Mouse (Mus musculus) lung, postnatal 14 days (tissue): ENCODE data around the gene Cdh22.

Source experiments
- DNase-seq: peaks from one replicate; pipeline ENCODE4 v3.0.0; 2021

Cdh22 gene

GRCm38 (mm10) chr2:165248967-165249366, 14.3 kb upstream of the Cdh22 start:
- no peak for DNase-seq

DNA sequence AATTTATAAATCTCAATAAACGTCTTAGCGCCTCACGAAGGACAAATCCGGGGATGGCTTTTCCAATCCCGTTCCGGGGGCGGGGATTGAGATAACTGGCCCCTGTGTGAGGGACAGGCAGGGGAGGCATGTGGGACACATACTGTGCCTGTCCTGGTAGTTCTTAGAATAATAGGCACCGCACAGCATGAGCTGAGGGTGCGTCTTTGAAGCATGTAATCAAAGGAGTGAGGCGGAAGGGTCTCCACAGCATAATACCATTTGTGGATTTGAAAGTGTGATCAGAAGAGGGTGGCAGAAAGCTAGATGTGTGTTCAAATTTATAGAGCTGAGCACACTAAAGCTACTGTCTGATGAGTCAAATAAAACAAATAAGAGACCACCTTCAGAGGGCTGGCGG, 11.7 kb upstream of the Cdh22 start:
- DNase-seq: no peak

GRCm38 (mm10) chr2:165243122-165243720, 8.6 kb upstream of the Cdh22 start:
- DNase-seq: no peak

DNA sequence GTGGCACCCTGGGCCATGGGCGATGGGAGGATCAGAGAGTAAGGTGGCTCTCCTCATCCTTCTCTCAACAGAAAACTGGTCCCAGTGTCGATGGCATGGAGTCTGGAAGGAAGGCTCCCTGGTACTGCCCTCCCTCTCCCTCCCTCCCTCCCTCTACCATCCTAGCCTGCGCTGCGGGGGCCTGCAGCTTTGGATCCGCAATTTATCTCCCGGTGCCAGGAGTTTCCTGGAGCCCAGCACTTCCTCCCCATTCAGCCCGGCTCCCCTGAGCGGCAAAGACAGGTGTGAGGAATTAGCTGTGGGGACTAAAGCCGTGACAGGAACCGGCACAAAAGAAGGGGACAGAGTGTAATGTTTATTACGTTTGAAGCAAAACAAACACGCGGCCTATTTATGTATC, 7.9 kb upstream of the Cdh22 start:
- no peak for DNase-seq

- DNase-seq: no peak
Measured at GRCm38 (mm10) chr2:165241786-165242185, 7.1 kb upstream of the Cdh22 start.

GRCm38 (mm10) chr2:165240371-165240770, 5.7 kb upstream of the Cdh22 start:
- DNase-seq: no peak

GRCm38 (mm10) chr2:165239533-165240144, 5.0 kb upstream of the Cdh22 start:
- DNase-seq: no peak

DNA sequence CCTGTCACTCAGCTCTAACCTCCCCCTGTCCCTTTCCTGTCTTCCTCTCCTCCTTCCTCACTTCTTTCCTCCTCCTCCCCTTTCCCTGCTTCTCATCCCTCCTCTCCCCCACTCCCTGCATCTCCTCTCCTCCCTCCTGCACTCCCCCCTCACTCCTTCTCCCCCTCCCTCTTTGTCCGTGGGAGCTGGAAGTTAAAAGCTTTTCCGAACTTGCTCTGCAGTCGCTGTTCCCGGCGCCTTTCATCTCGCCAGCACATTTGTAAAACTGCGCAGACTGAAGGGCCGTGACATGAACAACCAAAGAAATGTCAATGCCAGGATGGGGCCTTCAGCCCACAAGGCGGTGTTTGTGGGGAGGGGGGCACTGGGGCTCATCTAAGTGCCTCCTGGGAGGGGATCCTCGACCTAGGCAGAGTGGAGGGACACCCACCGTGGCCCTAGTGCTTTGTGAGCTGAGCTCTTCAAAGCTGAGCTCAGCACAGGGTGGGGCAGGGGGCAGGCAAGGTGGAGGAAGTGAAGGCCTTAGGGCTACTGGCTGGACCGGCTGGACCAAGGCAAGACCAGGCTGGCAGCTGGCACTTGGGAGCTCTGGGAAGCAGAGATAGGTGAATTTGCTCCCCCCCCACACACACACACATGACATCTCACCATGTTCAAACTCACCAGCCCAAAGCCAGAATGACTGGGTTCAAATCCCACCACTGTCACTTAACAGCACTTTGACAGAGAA, 3.9 kb upstream of the Cdh22 start:
- no peak for DNase-seq

GRCm38 (mm10) chr2:165234291-165234612, 401 bp downstream of the Cdh22 start:
- DNase-seq: no peak

GRCm38 (mm10) chr2:165233491-165234290, 962 bp downstream of the Cdh22 start:
- DNase-seq: peak; percentile 73

- DNase-seq: no peak
Measured at GRCm38 (mm10) chr2:165229050-165229449, 5.6 kb downstream of the Cdh22 start.

GRCm38 (mm10) chr2:165223837-165224236, 10.8 kb downstream of the Cdh22 start:
- DNase-seq: no peak

DNA sequence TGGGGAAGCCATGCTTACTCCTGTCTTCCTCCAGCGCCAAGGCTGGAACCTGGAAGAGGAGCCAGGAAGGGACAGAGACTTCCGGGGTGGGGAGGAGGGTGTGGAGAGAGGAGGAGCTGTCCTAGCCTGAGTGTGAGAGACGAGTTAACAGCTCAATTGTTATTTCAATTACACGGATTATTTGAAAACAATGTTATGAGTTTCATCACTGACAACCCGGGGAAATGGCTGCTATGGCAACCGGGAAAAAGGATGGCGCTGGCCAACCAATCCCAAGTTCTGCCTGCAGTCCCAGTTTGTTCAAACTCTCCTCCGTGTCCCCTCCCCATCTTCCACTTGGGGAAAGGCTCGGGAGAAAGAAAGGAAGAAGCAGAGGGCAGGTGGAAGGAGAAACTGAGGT, 12.7 kb downstream of the Cdh22 start:
- no peak for DNase-seq

DNA sequence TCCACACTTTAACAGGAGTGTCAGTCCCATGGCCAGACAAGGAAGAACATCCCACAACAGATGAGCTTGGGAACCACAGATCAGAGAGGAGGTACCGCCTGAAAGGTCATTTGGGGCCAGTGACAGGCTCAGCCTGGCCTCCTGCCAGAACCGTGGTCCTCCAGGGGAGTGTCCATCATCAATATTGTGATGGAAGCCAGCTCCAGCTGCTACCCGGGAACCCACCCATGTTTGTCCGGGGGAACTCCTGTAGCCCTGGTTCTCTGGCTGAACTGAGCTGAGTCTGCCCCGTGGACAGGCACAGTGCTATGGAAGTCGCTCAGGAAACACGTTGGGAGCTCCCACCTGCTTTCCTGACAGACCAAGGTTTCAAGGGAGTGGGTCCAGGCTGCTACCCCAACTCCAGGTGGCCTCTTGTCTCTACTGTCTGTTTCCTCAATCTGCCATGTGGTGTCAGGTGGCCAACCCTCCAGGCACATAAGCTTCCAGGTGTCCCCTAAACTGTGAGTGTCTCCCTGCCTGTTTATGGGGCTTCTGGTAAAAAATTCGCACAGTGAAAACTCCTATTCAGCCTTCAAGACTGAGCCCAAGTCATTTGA, 14.2 kb downstream of the Cdh22 start:
- DNase-seq: no peak

DNA sequence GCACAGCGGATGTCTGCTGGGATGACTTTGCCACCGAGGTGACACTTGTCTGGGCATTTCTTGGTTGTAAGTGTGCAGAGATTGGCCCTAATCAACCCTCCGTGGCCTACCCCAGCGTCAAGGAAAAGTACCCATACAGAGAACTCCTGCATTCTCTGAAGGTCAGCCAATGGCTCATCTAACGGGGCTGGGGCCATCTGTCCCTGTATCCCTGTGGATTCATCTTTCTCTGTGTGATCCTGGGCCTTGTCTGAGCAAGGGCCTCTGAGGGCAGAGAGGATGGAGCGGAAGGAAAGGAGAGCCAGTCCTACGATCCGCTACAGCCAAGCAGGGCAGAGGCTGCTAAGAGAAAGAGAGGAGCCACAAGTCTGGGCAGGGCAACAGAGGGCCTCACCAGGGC, 15.7 kb downstream of the Cdh22 start:
- no peak for DNase-seq

GRCm38 (mm10) chr2:165217361-165218149, 17.1 kb downstream of the Cdh22 start:
- no peak for DNase-seq

- DNase-seq: peak; percentile 37
Measured at GRCm38 (mm10) chr2:165215103-165215951, 19.3 kb downstream of the Cdh22 start.

DNA sequence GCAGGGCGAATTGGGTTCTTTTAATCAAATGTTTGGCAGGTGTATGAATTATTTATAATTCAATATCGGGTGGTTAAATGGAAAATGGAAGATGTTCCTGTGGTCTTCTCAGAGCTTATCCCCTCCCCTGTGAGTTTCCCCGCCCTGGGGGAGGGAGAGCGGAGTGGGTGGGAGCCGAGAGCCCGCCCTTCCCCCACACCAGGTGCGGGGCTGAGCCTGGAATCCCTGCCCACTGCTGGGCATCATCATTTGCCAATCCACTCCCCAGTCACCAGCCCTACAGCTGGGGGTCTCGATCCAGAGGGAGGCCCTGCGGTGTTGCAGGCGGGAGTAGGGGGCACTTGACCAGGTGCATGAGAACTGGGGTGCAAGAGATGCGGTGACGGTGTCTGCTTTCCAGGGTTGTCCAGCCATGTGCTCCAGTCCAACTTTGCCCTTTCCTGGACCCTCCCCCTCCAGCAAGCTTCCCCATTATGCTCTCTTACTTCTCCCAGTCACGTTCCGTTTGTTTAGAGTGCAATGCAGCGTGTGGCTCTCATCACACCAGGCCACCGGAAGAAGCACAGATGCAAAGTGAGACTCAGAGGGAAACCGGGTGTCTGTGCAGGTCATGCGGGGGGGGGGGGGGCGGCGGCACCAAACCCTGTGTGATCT, 23.1 kb downstream of the Cdh22 start:
- DNase-seq: no peak

DNA sequence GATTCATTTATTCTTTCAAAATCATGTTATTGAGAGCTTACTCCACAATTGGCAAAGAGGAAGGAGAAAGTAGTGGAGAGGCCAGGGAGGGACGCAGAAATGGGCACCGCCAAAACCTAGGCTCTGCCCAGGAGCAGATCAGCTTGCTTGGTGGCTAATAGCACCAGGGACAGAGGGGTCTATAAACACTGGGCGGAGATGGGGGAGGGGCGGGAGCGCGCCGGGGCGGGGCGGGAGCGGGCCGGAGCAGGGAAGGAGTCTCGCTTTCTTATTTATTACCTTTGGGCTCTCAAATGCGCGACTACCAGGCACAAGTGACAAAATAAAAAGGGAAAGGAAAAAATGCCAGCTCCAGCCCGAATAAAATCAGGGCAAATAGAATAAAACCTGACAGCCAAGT, 23.7 kb downstream of the Cdh22 start:
- DNase-seq: no peak

- no peak for DNase-seq
Measured at GRCm38 (mm10) chr2:165207689-165208088, 27.0 kb downstream of the Cdh22 start.

DNA sequence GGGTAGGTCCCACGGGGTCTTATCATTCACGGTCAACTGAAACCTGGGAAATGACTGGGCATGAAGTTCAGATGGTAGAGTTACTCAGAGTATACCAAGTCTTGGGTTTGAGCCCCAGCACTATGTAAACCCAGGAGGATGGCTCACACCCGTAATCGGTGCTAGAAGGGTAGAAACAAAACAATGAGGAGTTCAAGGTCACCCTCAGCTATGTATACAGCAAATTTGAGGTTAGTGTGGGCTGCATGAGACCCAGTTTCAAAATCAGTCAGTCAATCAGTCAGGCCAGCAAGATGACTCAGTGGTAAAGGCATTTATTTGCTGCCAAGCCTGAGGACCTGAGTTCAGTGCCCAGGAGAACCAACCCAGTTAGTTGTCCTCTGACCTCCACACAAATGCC, 27.6 kb downstream of the Cdh22 start:
- DNase-seq: no peak
